Mouse (Mus musculus): Measurements from ENCODE around the gene Il5. TPM values are rescaled to one million over a fixed set of nuclear protein-coding genes. Genes with fewer than 3 reads are reported as not detected.

Il5 gene
- polyA plus RNA-seq, 1 experiment from 2014 or later = not detected

- ATAC-seq (ENCODE audit: low FRiP score, low read depth) = no peak
- H3K9ac ChIP-seq (replicated peaks) = no peak overlapping the region
- H3K36me3 ChIP-seq = no peaks in the 10 kb centered on the region
- H3K4me3 ChIP-seq = no peak overlapping the region
- H3K27me3 ChIP-seq = no peaks in the 10 kb centered on the region
- H3K4me1 ChIP-seq = no peaks in the 10 kb centered on the region
- no peak overlapping the region for H3K4me2 ChIP-seq (replicated peaks)
- WGBS = 86% methylated on average over 1 of the region's 1 CpGs
- no peaks in the 10 kb centered on the region for H3K9me3 ChIP-seq
- H3K27ac ChIP-seq (replicated peaks) = no peak overlapping the region
These were observed 893 bp upstream of the Il5 start for GRCm38 (mm10) chr11:53719701-53720100.

GRCm38 (mm10) chr11:53731457-53731856, 10.9 kb downstream of the Il5 start:
- Histone ChIP-seq H3K4me2 (replicated peaks) (no peak overlapping the region), H3K27ac (replicated peaks) (no peak overlapping the region)

GRCm38 (mm10) chr11:53732244-53732643, 11.7 kb downstream of the Il5 start:
- 93% methylated on average over 8 of the region's 8 CpGs for WGBS
- Histone ChIP-seq H3K4me1 (no peaks in the 10 kb centered on the region), H3K4me2 (replicated peaks) (no peak overlapping the region), H3K9me3 (no peaks in the 10 kb centered on the region), H3K9ac (replicated peaks) (no peak overlapping the region), H3K27ac (replicated peaks) (no peak overlapping the region), H3K4me3 (no peak overlapping the region), H3K27me3 (no peaks in the 10 kb centered on the region), H3K36me3 (no peaks in the 10 kb centered on the region)
- ATAC-seq (ENCODE audit: low FRiP score, low read depth) = no peak

More at GRCm38 (mm10) chr11:53731457-53731856, 10.9 kb downstream of the Il5 start:
- no peaks in the 10 kb centered on the region for H3K9me3 ChIP-seq
- no peak overlapping the region for H3K9ac ChIP-seq (replicated peaks)
- H3K27me3 ChIP-seq = no peaks in the 10 kb centered on the region
- H3K4me3 ChIP-seq = no peak overlapping the region
- 94% methylated on average over 7 of the region's 7 CpGs for WGBS
- no peaks in the 10 kb centered on the region for H3K4me1 ChIP-seq
- no peak for ATAC-seq (ENCODE audit: low FRiP score, low read depth)
- H3K36me3 ChIP-seq = no peaks in the 10 kb centered on the region

GRCm38 (mm10) chr11:53733824-53734223, 13.2 kb downstream of the Il5 start:
- no peaks in the 10 kb centered on the region for H3K4me1 ChIP-seq
- H3K9ac ChIP-seq (replicated peaks) = no peak overlapping the region
- H3K9me3 ChIP-seq = no peaks in the 10 kb centered on the region
- H3K36me3 ChIP-seq = no peaks in the 10 kb centered on the region
- no peak for ATAC-seq (ENCODE audit: low FRiP score, low read depth)
- WGBS = 91% methylated on average over 7 of the region's 7 CpGs
- H3K27me3 ChIP-seq = no peaks in the 10 kb centered on the region
- no peak overlapping the region for H3K4me3 ChIP-seq
- H3K4me2 ChIP-seq (replicated peaks) = no peak overlapping the region
- no peak overlapping the region for H3K27ac ChIP-seq (replicated peaks)

GRCm38 (mm10) chr11:53734431-53734830, 13.8 kb downstream of the Il5 start:
- no peak overlapping the region for H3K4me2 ChIP-seq (replicated peaks)
- 77% methylated on average over 2 of the region's 2 CpGs for WGBS
- ATAC-seq (ENCODE audit: low FRiP score, low read depth) = no peak

GRCm38 (mm10) chr11:53734970-53735681, 14.5 kb downstream of the Il5 start:
- no peaks in the 10 kb centered on the region for H3K9me3 ChIP-seq
- no peaks in the 10 kb centered on the region for H3K4me1 ChIP-seq
- H3K36me3 ChIP-seq = no peaks in the 10 kb centered on the region
- no peak for ATAC-seq (ENCODE audit: low FRiP score, low read depth)
- no peak overlapping the region for H3K27ac ChIP-seq (replicated peaks)
- H3K4me3 ChIP-seq = no peak overlapping the region
- H3K9ac ChIP-seq (replicated peaks) = no peak overlapping the region
- no peaks in the 10 kb centered on the region for H3K27me3 ChIP-seq
- WGBS = 73% methylated on average over 18 of the region's 18 CpGs
- H3K4me2 ChIP-seq (replicated peaks) = no peak overlapping the region

More at GRCm38 (mm10) chr11:53734431-53734830, 13.8 kb downstream of the Il5 start:
- Histone ChIP-seq H3K27ac (replicated peaks) (no peak overlapping the region), H3K4me3 (no peak overlapping the region), H3K36me3 (no peaks in the 10 kb centered on the region), H3K9me3 (no peaks in the 10 kb centered on the region), H3K9ac (replicated peaks) (no peak overlapping the region), H3K27me3 (no peaks in the 10 kb centered on the region), H3K4me1 (no peaks in the 10 kb centered on the region)

- H3K4me3 ChIP-seq = 0 out of 2 replicates have a peak overlapping the region, but pooled peaks have one; percentile 18
- H3K9ac ChIP-seq (replicated peaks) = no peak overlapping the region
- no peak overlapping the region for H3K27ac ChIP-seq (replicated peaks)
- WGBS = 24% methylated on average over 17 of the region's 17 CpGs
- H3K36me3 ChIP-seq = no peaks in the 10 kb centered on the region
- no peaks in the 10 kb centered on the region for H3K27me3 ChIP-seq
- no peaks in the 10 kb centered on the region for H3K4me1 ChIP-seq
- ATAC-seq (ENCODE audit: low FRiP score, low read depth) = peak; percentile 78
- H3K9me3 ChIP-seq = no peaks in the 10 kb centered on the region
- H3K4me2 ChIP-seq (replicated peaks) = peak overlapping the region; percentile 47
These were observed 15.2 kb downstream of the Il5 start for GRCm38 (mm10) chr11:53735682-53736245.

GRCm38 (mm10) chr11:53736771-53737572, 16.4 kb downstream of the Il5 start:
- H3K4me1 ChIP-seq = no peaks in the 10 kb centered on the region
- no peak overlapping the region for H3K4me3 ChIP-seq
- H3K36me3 ChIP-seq = no peaks in the 10 kb centered on the region
- H3K4me2 ChIP-seq (replicated peaks) = no peak overlapping the region
- ATAC-seq (ENCODE audit: low FRiP score, low read depth) = no peak; the same call in 1 of the 2 replicates
- H3K9me3 ChIP-seq = no peaks in the 10 kb centered on the region
- H3K27ac ChIP-seq (replicated peaks) = no peak overlapping the region
- H3K27me3 ChIP-seq = no peaks in the 10 kb centered on the region
- no peak overlapping the region for H3K9ac ChIP-seq (replicated peaks)
- 51% methylated on average over 14 of the region's 14 CpGs for WGBS

GRCm38 (mm10) chr11:53737573-53737946, 17.0 kb downstream of the Il5 start:
- H3K27me3 ChIP-seq = no peaks in the 10 kb centered on the region
- H3K36me3 ChIP-seq = no peaks in the 10 kb centered on the region
- H3K27ac ChIP-seq (replicated peaks) = no peak overlapping the region
- H3K9me3 ChIP-seq = no peaks in the 10 kb centered on the region
- H3K4me3 ChIP-seq = no peak overlapping the region
- no peak overlapping the region for H3K4me2 ChIP-seq (replicated peaks)
- WGBS = 36% methylated on average over 6 of the region's 6 CpGs
- no peak overlapping the region for H3K9ac ChIP-seq (replicated peaks)
- ATAC-seq (ENCODE audit: low FRiP score, low read depth) = no peak
- no peaks in the 10 kb centered on the region for H3K4me1 ChIP-seq

GRCm38 (mm10) chr11:53742353-53742752, 21.8 kb downstream of the Il5 start:
- Histone ChIP-seq H3K4me1 (no peaks in the 10 kb centered on the region), H3K4me3 (no peak overlapping the region), H3K9me3 (no peaks in the 10 kb centered on the region), H3K9ac (replicated peaks) (no peak overlapping the region), H3K36me3 (no peaks in the 10 kb centered on the region), H3K27ac (replicated peaks) (no peak overlapping the region), H3K4me2 (replicated peaks) (no peak overlapping the region), H3K27me3 (no peaks in the 10 kb centered on the region)
- no peak for ATAC-seq (ENCODE audit: low FRiP score, low read depth)
- 10% methylated on average over 5 of the region's 5 CpGs for WGBS

GRCm38 (mm10) chr11:53745260-53745659, 24.7 kb downstream of the Il5 start:
- WGBS = 93% methylated on average over 2 of the region's 2 CpGs
- Histone ChIP-seq H3K9ac (replicated peaks) (no peak overlapping the region), H3K4me1 (no peaks in the 10 kb centered on the region), H3K4me2 (replicated peaks) (no peak overlapping the region), H3K4me3 (no peak overlapping the region), H3K27me3 (0 out of 2 replicates have a peak, but pooled peaks cover 5% of the 10 kb centered on the region), H3K27ac (replicated peaks) (no peak overlapping the region), H3K36me3 (no peaks in the 10 kb centered on the region), H3K9me3 (no peaks in the 10 kb centered on the region)
- ATAC-seq (ENCODE audit: low FRiP score, low read depth) = no peak

- no peaks in the 10 kb centered on the region for H3K4me1 ChIP-seq
- H3K9me3 ChIP-seq = no peaks in the 10 kb centered on the region
- H3K4me3 ChIP-seq = no peak overlapping the region
- H3K9ac ChIP-seq (replicated peaks) = no peak overlapping the region
- H3K27me3 ChIP-seq = 0 out of 2 replicates have a peak, but pooled peaks cover 5% of the 10 kb centered on the region
- H3K27ac ChIP-seq (replicated peaks) = no peak overlapping the region
- no peaks in the 10 kb centered on the region for H3K36me3 ChIP-seq
- H3K4me2 ChIP-seq (replicated peaks) = no peak overlapping the region
- no peak for ATAC-seq (ENCODE audit: low FRiP score, low read depth)
- 95% methylated on average over 9 of the region's 9 CpGs for WGBS
These were observed 27.4 kb downstream of the Il5 start for GRCm38 (mm10) chr11:53747985-53748384.

All from midbrain, embryonic 12.5 days (tissue).